Mouse (Mus musculus) embryonic fibroblast, embryonic 13.5 days (primary cell): Measurements from ENCODE around the gene Olfr1199. TPM values are rescaled to one million over a fixed set of nuclear protein-coding genes. Genes with fewer than 3 reads are reported as not detected.

Experiments used
- H3K27ac ChIP-seq: 2 replicates; pipeline ENCODE4 v1.5.1; 2012; ENCODE audit warnings: low read length, control low read depth, inconsistent platforms; ENCODE audit not compliant: insufficient read depth
- H3K4me1 ChIP-seq: 2 replicates; pipeline ENCODE4 v1.6.1; 2011; ENCODE audit warnings: low read length; ENCODE audit not compliant: control insufficient read depth, insufficient read depth
- H3K4me3 ChIP-seq: 2 replicates; pipeline ENCODE4 v1.5.1; 2011; ENCODE audit warnings: mild to moderate bottlenecking, control low read depth, low read length; ENCODE audit not compliant: insufficient read depth
- CTCF ChIP-seq: IDR thresholded peaks from 2 replicates; pipeline ENCODE4 v1.5.1; 2011; ENCODE audit warnings: mild to moderate bottlenecking, control low read depth, low read length, moderate library complexity, borderline replicate concordance; ENCODE audit not compliant: insufficient read depth
- POLR2A ChIP-seq: IDR thresholded peaks from 2 replicates; pipeline ENCODE4 v1.6.1; 2011; ENCODE audit warnings: low read depth, mild to moderate bottlenecking, control low read depth, low read length, moderate library complexity
- polyA plus RNA-seq: library from polyadenylated mRNA; stranded (reverse); fragments of >200 nt; gene quantifications from 2 replicates; pipeline ENCODE4 v1.2.4, GENCODE M21; 2011; ENCODE audit warnings: low read depth; ENCODE audit not compliant: missing spikeins, insufficient read length

Gene Olfr1199
- polyA plus RNA-seq, result not detected in 2 replicates

GRCm38 (mm10) chr2:88760369-88760768 is at the start of gene Olfr1199:
TSS of gene Olfr1199 (minus strand) at chr2:88760469.
- no peaks in the 10 kb centered on the region for H3K4me1 ChIP-seq
- no peak for TF ChIP-seq POLR2A
- no peak for TF ChIP-seq CTCF

GRCm38 (mm10) chr2:88792736-88793135 is 32.5 kb upstream of the Olfr1199 start, which contains the start of gene Olfr1201:
TSS of gene Olfr1201 (plus strand) at chr2:88793036.
- TF ChIP-seq CTCF (no peak), POLR2A (no peak)

More at GRCm38 (mm10) chr2:88760369-88760768, at the start of gene Olfr1199:
- Histone ChIP-seq H3K27ac (no peak within 1 kb of the TSS), H3K4me3 (no peak within 1 kb of the TSS)

GRCm38 (mm10) chr2:88770388-88770787 is 10.1 kb upstream of the Olfr1199 start, which contains the start of gene Olfr1200:
TSS of gene Olfr1200 (minus strand) at chr2:88770488.
- Histone ChIP-seq H3K4me3 (no peak within 1 kb of the TSS), H3K27ac (no peak within 1 kb of the TSS), H3K4me1 (no peaks in the 10 kb centered on the region)
- TF ChIP-seq POLR2A, result no peak
- TF ChIP-seq CTCF, result no peak

More at GRCm38 (mm10) chr2:88792736-88793135, 32.5 kb upstream of the Olfr1199 start, which contains the start of gene Olfr1201:
- H3K4me1 ChIP-seq, result no peaks in the 10 kb centered on the region
- H3K27ac ChIP-seq, result no peak within 1 kb of the TSS
- H3K4me3 ChIP-seq, result no peak within 1 kb of the TSS

GRCm38 (mm10) chr2:88751270-88751669 is 9.0 kb downstream of the Olfr1199 start, which contains the start of gene Olfr1198:
TSS of gene Olfr1198 (minus strand) at chr2:88751370.
- no peaks in the 10 kb centered on the region for H3K4me1 ChIP-seq
- no peak within 1 kb of the TSS for H3K27ac ChIP-seq
- no peak within 1 kb of the TSS for H3K4me3 ChIP-seq
- TF ChIP-seq CTCF (no peak), POLR2A (no peak)

- Histone ChIP-seq H3K4me3 (no peak overlapping the region), H3K27ac (no peak overlapping the region), H3K4me1 (no peaks in the 10 kb centered on the region)
- TF ChIP-seq POLR2A (no peak), CTCF (no peak)
These were observed 16.9 kb downstream of the Olfr1199 start for GRCm38 (mm10) chr2:88743379-88743778.

GRCm38 (mm10) chr2:88732266-88732665 is 28.0 kb downstream of the Olfr1199 start, which contains the start of gene Olfr1197:
TSS of gene Olfr1197 (minus strand) at chr2:88732366.
- TF ChIP-seq POLR2A (no peak), CTCF (no peak)
- Histone ChIP-seq H3K4me3 (no peak within 1 kb of the TSS), H3K27ac (no peak within 1 kb of the TSS), H3K4me1 (no peaks in the 10 kb centered on the region)

GRCm38 (mm10) chr2:88704497-88704896 is 55.8 kb downstream of the Olfr1199 start, which contains the start of gene Olfr1196:
TSS of gene Olfr1196 (minus strand) at chr2:88704597.
- Histone ChIP-seq H3K4me1 (no peaks in the 10 kb centered on the region), H3K27ac (no peak within 1 kb of the TSS), H3K4me3 (no peak within 1 kb of the TSS)
- TF ChIP-seq POLR2A (no peak), CTCF (no peak)

Other genes starting within 250 kb of the Olfr1199 start
- not detected in 2 replicates for gene Olfr1186, start 241.9 kb downstream of the Olfr1199 start, polyA plus RNA-seq
- not detected in 2 replicates for gene Olfr1188, start 203.5 kb downstream of the Olfr1199 start, polyA plus RNA-seq
- not detected in 2 replicates for gene Olfr1189, start 174.0 kb downstream of the Olfr1199 start, polyA plus RNA-seq
- not detected in 2 replicates for gene Olfr1191-ps1, start 119.9 kb downstream of the Olfr1199 start, polyA plus RNA-seq
- gene Olfr1192-ps1, start 112.0 kb downstream of the Olfr1199 start, polyA plus RNA-seq, result not detected in 2 replicates
- not detected in 2 replicates for gene Olfr1193, start 84.8 kb downstream of the Olfr1199 start, polyA plus RNA-seq
- not detected in 2 replicates for gene Olfr1195, start 71.3 kb downstream of the Olfr1199 start, polyA plus RNA-seq
- gene Olfr1196, start 55.9 kb downstream of the Olfr1199 start, polyA plus RNA-seq, result not detected in 2 replicates
- not detected in 2 replicates for gene Olfr1197, start 28.1 kb downstream of the Olfr1199 start, polyA plus RNA-seq
- not detected in 2 replicates for gene Olfr1198, start 9.1 kb downstream of the Olfr1199 start, polyA plus RNA-seq
- not detected in 2 replicates for gene Olfr1200, start 10.0 kb upstream of the Olfr1199 start, polyA plus RNA-seq
- gene Olfr1201, start 32.6 kb upstream of the Olfr1199 start, polyA plus RNA-seq, result not detected in 2 replicates
- gene Olfr1202, start 54.0 kb upstream of the Olfr1199 start, polyA plus RNA-seq, result not detected in 2 replicates
- not detected in 2 replicates for gene Olfr1205, start 69.3 kb upstream of the Olfr1199 start, polyA plus RNA-seq
- not detected in 2 replicates for gene Olfr1204, start 88.8 kb upstream of the Olfr1199 start, polyA plus RNA-seq
- gene Olfr1206, start 102.8 kb upstream of the Olfr1199 start, polyA plus RNA-seq, result not detected in 2 replicates
- gene Olfr1208, start 141.8 kb upstream of the Olfr1199 start, polyA plus RNA-seq, result not detected in 2 replicates
- not detected in 2 replicates for gene Olfr1209, start 154.7 kb upstream of the Olfr1199 start, polyA plus RNA-seq
- gene Olfr1211, start 177.6 kb upstream of the Olfr1199 start, polyA plus RNA-seq, result not detected in 2 replicates
- gene Olfr1212, start 193.5 kb upstream of the Olfr1199 start, polyA plus RNA-seq, result not detected in 2 replicates
- not detected in 2 replicates for gene Gm13762, start 219.8 kb upstream of the Olfr1199 start, polyA plus RNA-seq
- gene Olfr1214, start 232.2 kb upstream of the Olfr1199 start, polyA plus RNA-seq, result not detected in 2 replicates
- not detected in 2 replicates for gene Olfr1215, start 246.5 kb upstream of the Olfr1199 start, polyA plus RNA-seq